Mouse (Mus musculus) regulatory T cell (primary cell): ENCODE data around the gene Fubp1.

ENCODE experiments used
- in situ Hi-C: fragments of 300-600 bp; cut with MboI, MseI; formaldehyde crosslinking; loops from one replicate; pipeline ENCODE4 v1.15.1; 2025; ENCODE audit warnings: high pct_unique_total_duplicates

Fubp1 gene

GRCm38 (mm10) chr3:152272974-152273685, 62.9 kb downstream of the Fubp1 start:
- in situ Hi-C loops: loop anchor here (25.0 kb wide), 1 partner anchor 464 kb away; no protein-coding TSS in a partner anchor

GRCm38 (mm10) chr3:152275008-152275407, 64.8 kb downstream of the Fubp1 start:
- in situ Hi-C loops: loop anchor here (25.0 kb wide), 1 partner anchor 962 kb away; no protein-coding TSS in a partner anchor

DNA sequence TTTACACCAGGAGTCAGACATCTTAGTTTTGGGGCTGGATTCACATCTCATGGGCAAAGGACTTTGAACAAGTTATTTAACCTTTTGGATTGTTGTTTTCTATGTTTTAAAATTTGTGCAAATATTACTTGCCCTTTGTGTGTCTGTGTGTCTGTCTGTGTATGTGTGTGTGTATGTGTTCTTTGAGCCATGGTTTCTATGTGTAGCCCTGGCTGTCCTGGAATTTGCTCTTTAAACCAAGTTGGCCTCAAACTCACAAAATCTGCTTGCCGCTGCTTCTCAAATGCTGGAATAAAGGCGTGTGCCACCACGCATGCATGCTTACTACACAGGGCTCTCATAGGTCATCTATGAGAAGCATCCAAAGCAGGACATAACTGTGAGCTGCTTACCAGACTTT, 66.7 kb downstream of the Fubp1 start:
- in situ Hi-C loops: loop anchor here (25.0 kb wide), 1 partner anchor 960 kb away; no protein-coding TSS in a partner anchor

DNA sequence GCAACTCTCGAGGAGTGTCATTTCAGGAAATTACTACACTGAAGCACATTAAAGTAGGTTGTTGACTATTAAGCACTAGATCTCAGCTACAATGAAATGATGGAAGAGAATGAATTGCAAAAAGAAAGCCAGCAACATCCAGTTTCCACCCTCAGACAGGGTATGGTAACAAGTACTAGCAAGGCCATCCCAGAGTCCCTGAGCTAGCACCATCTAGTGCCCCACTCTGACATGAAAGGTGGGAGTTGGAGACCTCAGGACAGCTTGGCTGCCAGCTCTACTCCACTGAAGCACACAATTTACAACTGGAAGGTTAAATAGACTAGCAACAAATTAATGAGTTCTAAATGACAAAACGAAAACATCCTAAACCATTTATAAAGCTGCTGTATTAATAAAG, 67.7 kb downstream of the Fubp1 start:
- in situ Hi-C loops: loop anchor here (25.0 kb wide), 1 partner anchor 959 kb away; no protein-coding TSS in a partner anchor

GRCm38 (mm10) chr3:152278431-152278830, 68.2 kb downstream of the Fubp1 start:
- in situ Hi-C loops: loop anchor here (25.0 kb wide), 1 partner anchor 959 kb away; no protein-coding TSS in a partner anchor

- in situ Hi-C loops: loop anchor here (25.0 kb wide), 1 partner anchor 955 kb away; no protein-coding TSS in a partner anchor
Measured at GRCm38 (mm10) chr3:152282126-152282525, 71.9 kb downstream of the Fubp1 start.

- in situ Hi-C loops: loop anchor here (25.0 kb wide), 1 partner anchor 953 kb away; no protein-coding TSS in a partner anchor
Measured at GRCm38 (mm10) chr3:152284306-152284705, 74.1 kb downstream of the Fubp1 start.

- in situ Hi-C loops: loop anchor here (25.0 kb wide), 1 partner anchor 953 kb away; no protein-coding TSS in a partner anchor
Measured at GRCm38 (mm10) chr3:152284759-152285158, 74.5 kb downstream of the Fubp1 start.
